Mouse (Mus musculus) testis, adult 10 weeks (tissue): Measurements from ENCODE around the gene Znrd1. TPM values are rescaled to one million over a fixed set of nuclear protein-coding genes. Genes with fewer than 3 reads are reported as not detected.

Experiments
- polyA plus RNA-seq: library from polyadenylated mRNA; stranded (reverse); fragments of 350-450 nt; fragmentation: Illumina TruSeq; extraction: RNeasy Lipid Tissue Mini Kit (QIAGEN cat#74804); gene quantifications from one replicate; pipeline ENCODE4 v1.2.3, GENCODE M21; 2014; ENCODE audit warnings: low read depth, low replicate concordance

Znrd1 gene
- polyA plus RNA-seq: 36.6 TPM

DNA sequence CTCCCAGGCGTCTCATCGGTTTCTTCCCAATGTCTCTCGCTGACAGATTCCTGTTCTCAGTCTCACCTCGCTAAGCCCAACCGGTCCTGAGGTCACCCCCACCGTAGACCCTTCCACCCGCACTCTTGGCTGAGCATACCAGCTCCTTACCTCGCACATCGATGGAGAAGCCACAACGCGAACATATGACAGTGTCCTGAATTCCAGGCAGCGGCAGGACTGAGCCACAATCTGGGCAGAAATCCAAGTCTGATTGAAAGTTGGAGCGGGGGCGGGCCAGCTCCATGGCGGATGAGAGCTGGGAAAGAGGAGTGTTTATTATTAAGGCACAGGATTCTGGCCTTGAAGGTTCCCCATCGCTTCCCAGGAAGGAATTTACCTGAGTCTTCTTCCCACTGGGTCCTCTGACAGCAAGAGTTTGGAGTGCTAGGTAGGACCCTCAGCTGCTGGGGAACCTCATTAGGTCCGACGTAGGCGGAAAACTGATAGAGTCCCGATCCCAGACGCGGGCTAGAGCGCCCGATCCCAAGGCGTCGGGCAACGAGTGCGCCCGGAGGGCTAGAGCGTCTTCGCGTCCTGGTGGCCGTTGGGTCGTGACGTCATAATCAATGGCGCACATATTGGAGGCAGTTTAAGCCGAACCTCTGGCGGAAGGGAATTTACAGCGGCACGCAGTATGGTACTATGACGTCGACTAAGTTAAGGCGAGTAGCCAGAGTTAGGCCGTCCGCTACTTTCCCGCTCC is at the start of gene Znrd1, which contains the start of gene Znrd1as:
Gene Znrd1 (minus strand): TSS at position 561 of the 745 bp plus-strand sequence.
Gene Znrd1as (plus strand): TSS at position 594 of the 745 bp plus-strand sequence.

DNA sequence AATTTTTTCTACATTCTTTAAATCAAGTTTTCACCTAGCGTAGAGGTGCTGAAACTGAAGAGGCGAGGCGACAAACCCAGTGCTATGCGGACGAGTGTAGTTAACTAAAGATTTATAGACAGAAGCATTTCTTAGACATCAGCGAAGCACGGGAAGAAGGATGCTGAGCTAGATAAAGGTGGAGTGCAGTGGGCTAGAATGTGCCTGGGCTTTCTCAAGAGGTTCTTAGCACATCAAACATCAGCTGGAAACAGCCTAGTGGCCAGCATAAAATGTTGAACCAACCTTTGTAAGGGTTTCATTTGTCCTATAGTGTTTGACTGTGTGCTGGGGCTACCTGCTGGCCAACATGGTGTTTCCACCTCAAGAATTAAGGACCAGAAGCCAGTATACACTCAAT is 42.5 kb upstream of the Znrd1 start, which contains the start of gene Zfp57:
Gene Zfp57 (plus strand): TSS at position 301 of the 400 bp plus-strand sequence.

DNA sequence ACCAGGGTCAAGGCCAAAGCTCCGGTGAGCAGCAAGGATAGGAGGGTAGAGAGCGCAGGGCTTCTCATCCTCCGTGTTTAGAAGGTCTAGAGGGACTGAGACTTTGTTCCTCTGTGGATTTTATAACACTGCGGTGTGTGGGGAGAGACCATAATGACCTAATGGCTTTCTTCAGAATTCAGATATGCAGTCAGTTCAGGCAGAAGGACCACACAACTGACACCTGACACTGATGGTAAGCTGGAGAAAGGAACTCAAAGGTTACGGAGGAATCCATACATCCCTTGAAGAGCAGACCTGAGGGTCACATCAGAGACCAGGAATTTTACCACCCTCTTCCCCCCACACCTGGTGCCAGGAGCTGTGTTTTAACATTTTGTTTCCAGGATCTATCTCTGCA is 31.1 kb upstream of the Znrd1 start, which contains the start of gene H2-M5:
Gene H2-M5 (minus strand): TSS at position 101 of the 400 bp plus-strand sequence.

GRCm38 (mm10) chr17:36981221-36981813 is 23.0 kb upstream of the Znrd1 start, which contains the start of gene 2410137M14Rik:
Gene 2410137M14Rik (minus strand): TSS chr17:36981237.

DNA sequence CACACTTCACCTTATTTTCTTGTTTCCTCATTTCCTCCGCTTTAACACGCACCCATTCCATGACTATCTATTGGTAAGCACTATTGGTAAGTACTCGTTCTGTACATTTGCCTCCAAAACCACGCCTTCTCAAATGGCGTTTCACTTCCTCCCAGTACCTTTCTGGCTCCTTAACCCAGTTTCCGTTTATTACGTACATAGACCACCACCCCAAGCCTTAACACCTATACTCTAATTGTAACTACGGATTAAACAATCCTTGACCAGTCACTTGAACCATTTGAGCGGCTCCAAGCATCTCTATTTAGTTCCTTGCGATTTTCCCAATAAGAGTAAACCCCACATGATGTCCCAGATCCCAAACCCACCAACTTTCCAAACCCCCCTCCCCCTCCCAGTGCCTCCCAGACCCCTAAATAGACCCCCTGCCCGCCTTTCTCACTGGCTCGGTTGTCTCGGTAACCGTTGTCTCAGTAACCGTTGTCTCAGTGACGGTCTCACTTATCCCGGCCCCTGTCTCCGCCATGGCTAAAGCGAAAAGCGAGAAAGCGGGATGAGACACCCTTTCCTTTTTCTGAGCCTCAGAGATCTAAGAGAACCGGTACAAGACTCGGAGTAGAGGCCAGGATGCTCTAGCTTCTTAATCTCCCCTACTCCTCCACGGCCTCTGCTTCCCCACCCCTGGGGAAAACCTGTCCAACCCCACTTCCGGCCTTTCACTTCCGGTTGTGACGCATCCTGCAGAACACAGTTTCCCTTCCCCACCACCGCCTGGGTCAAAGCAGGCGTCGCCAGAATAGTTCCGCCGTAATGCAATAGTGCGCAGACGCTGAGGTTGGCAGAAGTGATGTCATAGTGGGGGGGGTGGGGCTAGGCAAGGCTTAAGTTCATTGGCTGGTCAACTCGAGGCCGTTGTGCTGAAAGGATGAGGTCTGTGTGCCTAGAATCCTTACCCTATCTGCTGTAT is 7.1 kb downstream of the Znrd1 start, which contains the start of gene Ppp1r11:
Gene Ppp1r11 (minus strand): TSS at position 761 of the 967 bp plus-strand sequence.

DNA sequence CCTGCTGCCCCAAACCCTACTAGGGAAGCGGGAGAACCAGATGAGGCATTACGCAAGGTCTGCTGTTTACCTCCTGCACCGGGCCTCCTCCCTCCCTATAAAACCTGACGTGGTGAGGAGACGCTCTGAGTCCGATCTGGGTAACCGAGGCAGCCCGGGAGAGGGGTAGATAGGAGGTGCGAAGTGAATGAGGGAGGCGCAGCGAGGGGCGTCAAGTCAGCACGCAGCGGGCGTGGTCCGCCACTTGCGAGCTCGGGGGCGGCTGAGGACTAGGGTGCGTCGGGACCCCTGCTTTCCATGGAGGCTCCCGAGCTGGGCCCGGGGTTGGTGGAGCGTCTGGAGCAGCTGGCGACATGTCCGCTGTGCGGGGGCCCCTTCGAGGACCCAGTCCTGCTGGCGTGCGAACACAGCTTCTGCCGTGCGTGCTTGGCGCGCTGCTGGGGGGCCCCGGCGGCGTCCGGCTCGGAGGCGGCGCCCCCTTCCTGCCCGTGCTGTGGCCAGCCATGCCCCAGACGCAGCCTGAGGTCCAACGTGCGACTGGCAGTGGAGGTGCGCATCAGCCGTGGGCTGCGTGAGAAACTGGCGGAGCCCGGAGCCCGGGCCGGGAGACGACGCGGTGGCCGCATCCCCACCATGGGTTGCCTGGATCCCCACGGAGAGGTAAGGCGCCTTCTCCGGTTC is 15.4 kb downstream of the Znrd1 start, which contains the start of gene Rnf39:
Gene Rnf39 (plus strand): TSS at position 128 of the 681 bp plus-strand sequence.

Other genes starting within 250 kb of the Znrd1 start
- gene H2-M10.5, start 185.6 kb downstream of the Znrd1 start, polyA plus RNA-seq: not detected
- not detected for gene H2-M10.6, start 146.4 kb downstream of the Znrd1 start, polyA plus RNA-seq
- gene Trim26, start 121.4 kb downstream of the Znrd1 start, polyA plus RNA-seq: 21.2 TPM
- not detected for gene Trim15, start 91.3 kb downstream of the Znrd1 start, polyA plus RNA-seq
- not detected for gene Trim10, start 89.0 kb downstream of the Znrd1 start, polyA plus RNA-seq
- not detected for gene Trim40, start 68.4 kb downstream of the Znrd1 start, polyA plus RNA-seq
- gene Trim31, start 60.4 kb downstream of the Znrd1 start, polyA plus RNA-seq: not detected
- not detected for gene Rnf39, start 15.6 kb downstream of the Znrd1 start, polyA plus RNA-seq
- 163 TPM for gene Ppp1r11, start 6.8 kb downstream of the Znrd1 start, polyA plus RNA-seq
- 458 TPM for gene Znrd1as, start within 50 bp of the Znrd1 start, polyA plus RNA-seq
- gene 2410137M14Rik, start 22.7 kb upstream of the Znrd1 start, polyA plus RNA-seq: 0.97 TPM
- gene H2-M5, start 31.0 kb upstream of the Znrd1 start, polyA plus RNA-seq: 0.97 TPM
- gene Zfp57, start 42.6 kb upstream of the Znrd1 start, polyA plus RNA-seq: 27.4 TPM
- not detected for gene Mog, start 64.8 kb upstream of the Znrd1 start, polyA plus RNA-seq
- 10.9 TPM for gene Gabbr1, start 87.4 kb upstream of the Znrd1 start, polyA plus RNA-seq
- gene Olfr90, start 129.9 kb upstream of the Znrd1 start, polyA plus RNA-seq: not detected
- gene Olfr91, start 139.7 kb upstream of the Znrd1 start, polyA plus RNA-seq: 0.07 TPM
- not detected for gene Olfr92, start 161.5 kb upstream of the Znrd1 start, polyA plus RNA-seq
- gene Olfr93, start 202.9 kb upstream of the Znrd1 start, polyA plus RNA-seq: 0.90 TPM
- gene Ubd, start 235.3 kb upstream of the Znrd1 start, polyA plus RNA-seq: not detected
- not detected for gene Olfr94, start 242.4 kb upstream of the Znrd1 start, polyA plus RNA-seq